Mouse (Mus musculus) spleen, adult 2 months (tissue): ENCODE measurements around the gene Isca2. TPM values are rescaled to one million over a fixed set of nuclear protein-coding genes. Genes with fewer than 3 reads are reported as not detected.

Source experiments
- DNase-seq, 2 experiments: peaks; one replicate each; pipeline versions ENCODE4 v3.0.0 to v3.0.0-alpha.2; 2012 to 2021; ENCODE audit warnings: low spot score in 2 of 2, low read depth in 1 of 2
- H3K27ac ChIP-seq: fragments of 200-500 bp; 2 replicates; pipeline ENCODE4 v1.5.1; 2012; ENCODE audit warnings: low read length, inconsistent platforms; ENCODE audit not compliant: insufficient read depth
- H3K27me3 ChIP-seq: fragments of 200-500 bp; 2 replicates; pipeline ENCODE4 v1.6.1; 2012; ENCODE audit warnings: mild to moderate bottlenecking, moderate library complexity, low read length, inconsistent platforms; ENCODE audit not compliant: control insufficient read depth, insufficient read depth
- H3K36me3 ChIP-seq: fragments of 200-500 bp; 2 replicates; pipeline ENCODE4 v1.6.1; 2012; ENCODE audit warnings: mild to moderate bottlenecking, low read length, inconsistent platforms; ENCODE audit not compliant: control insufficient read depth, insufficient read depth
- H3K4me1 ChIP-seq: fragments of 200-500 bp; 2 replicates; pipeline ENCODE4 v1.6.1; 2011; ENCODE audit warnings: inconsistent platforms; ENCODE audit not compliant: control insufficient read depth, insufficient read depth, insufficient read length
- H3K4me3 ChIP-seq: fragments of 200-500 bp; 2 replicates; pipeline ENCODE4 v1.5.1; 2011; ENCODE audit warnings: mild to moderate bottlenecking, inconsistent platforms; ENCODE audit not compliant: insufficient read depth, insufficient read length; ENCODE audit errors: extremely low read depth
- CTCF ChIP-seq: fragments of 200-500 bp; IDR thresholded peaks from 2 replicates; pipeline ENCODE4 v1.5.1; 2011; ENCODE audit warnings: mild to moderate bottlenecking, inconsistent platforms; ENCODE audit not compliant: insufficient read depth, insufficient read length, insufficient replicate concordance; ENCODE audit errors: extremely low read depth
- POLR2A ChIP-seq: fragments of 200-500 bp; IDR thresholded peaks from 2 replicates; pipeline ENCODE4 v1.6.1; 2011; ENCODE audit warnings: low read depth, low read length, inconsistent platforms
- WGBS: fragments of 180-500 bp; shearing (Covaris S2); methylation state at CpG from one replicate; pipeline ENCODE4 v1.1.7; 2018; 5-methylcytosine and 5-hydroxymethylcytosine counted together
- polyA plus RNA-seq: library from polyadenylated mRNA; depleted of rRNA; stranded (reverse); fragments of >200 nt; gene quantifications from 2 replicates; pipeline ENCODE4 v1.2.3, GENCODE M21; 2012

Isca2 gene
- polyA plus RNA-seq, 1 experiment = 28.8 TPM

DNA sequence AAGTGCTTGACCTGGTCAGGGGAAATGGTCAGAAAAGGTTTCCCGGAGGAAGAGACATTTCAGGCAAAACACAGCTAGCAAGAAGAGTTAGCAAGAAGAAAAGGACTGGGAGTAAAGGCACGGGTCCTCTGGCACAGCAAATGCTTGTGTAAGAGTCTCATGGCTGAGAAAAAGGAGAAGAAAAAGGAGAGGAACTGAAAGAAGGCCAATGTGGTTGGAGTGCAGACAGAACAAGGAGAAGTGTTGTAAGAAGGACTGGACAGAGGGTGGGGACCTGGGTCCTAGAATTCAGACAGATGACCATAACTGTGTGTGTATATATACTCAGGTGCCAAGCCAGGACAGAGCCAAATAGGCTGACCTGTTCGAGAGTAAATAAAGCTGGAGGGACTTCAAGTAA, 24.9 kb upstream of the Isca2 start:
- DNase-seq = no peak
- Histone ChIP-seq H3K4me1 (peaks cover 5% of the 10 kb centered on the region; the same call in 1 of the 2 replicates), H3K27me3 (no peaks in the 10 kb centered on the region), H3K4me3 (no peak overlapping the region), H3K36me3 (no peaks in the 10 kb centered on the region), H3K27ac (no peak overlapping the region)
- WGBS = 44% methylated on average over 3 of the region's 3 CpGs
- TF ChIP-seq POLR2A (no peak), CTCF (no peak)

DNA sequence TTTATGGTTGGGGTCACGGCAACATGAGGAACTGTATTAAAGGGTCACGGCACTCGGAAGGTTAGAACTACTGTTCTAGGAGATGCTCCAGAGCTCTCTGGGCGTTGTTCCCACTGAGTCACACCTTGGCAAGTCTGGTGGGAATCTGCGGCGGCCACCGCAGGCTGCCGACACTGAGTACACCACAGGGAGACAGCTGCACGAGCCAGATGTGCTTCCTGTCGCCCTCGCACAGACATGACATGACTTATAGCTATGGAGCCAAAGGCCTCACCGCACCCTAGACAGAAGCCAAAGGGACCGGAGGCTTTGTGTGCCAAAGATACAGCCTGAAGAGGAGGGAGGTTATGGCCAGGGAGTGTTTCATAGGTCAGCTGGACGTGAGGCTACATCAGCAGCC, 22.4 kb upstream of the Isca2 start:
- Histone ChIP-seq H3K27ac (no peak overlapping the region), H3K4me1 (peaks cover 5% of the 10 kb centered on the region; the same call in 1 of the 2 replicates), H3K36me3 (no peaks in the 10 kb centered on the region), H3K27me3 (no peaks in the 10 kb centered on the region), H3K4me3 (no peak overlapping the region)
- 20% methylated on average over 14 of the region's 14 CpGs for WGBS
- no peak for DNase-seq
- TF ChIP-seq POLR2A = no peak
- no peak for TF ChIP-seq CTCF

DNA sequence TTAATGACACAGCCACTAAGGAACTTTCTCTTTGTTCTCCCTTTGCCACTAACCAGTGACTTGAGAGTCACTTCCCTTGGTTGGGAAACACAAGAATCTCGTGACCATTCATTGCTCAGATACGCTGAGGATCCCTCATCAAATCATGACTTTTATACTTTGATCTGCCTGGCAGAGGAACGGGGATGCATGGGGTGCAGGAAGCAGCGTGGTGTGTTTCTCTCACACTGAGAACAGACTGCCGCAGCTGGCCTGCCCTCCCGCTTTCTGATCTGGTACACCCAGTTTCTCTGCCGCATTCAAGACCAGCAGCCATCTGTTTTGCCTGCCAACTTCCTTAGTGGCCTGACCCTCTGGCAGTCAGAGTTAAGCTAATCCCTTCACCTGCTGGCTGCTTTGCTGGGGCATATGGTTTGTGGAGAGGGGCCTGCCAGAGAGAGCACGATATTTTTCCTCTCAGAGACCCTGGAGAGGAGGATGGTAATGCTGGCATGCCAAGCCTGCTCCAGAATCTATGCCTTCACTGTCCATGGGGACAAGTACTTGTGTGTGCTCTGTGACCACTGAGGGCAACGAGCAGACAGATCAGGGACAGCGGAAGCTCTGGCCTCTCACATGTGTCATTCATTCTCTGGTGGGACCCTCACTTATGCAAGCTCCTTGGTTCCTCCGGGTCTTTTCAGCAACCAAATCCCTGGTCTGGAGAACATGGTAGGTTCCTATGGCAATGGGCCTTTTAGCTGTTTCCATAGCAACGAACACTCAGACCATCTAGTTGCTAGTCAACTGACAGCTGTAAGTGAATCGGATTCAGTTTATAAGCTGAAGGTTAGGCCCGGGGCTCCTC, 20.7 kb upstream of the Isca2 start:
- H3K4me3 ChIP-seq = no peak overlapping the region
- no peak for DNase-seq
- WGBS = 36% methylated on average over 14 of the region's 14 CpGs

DNA sequence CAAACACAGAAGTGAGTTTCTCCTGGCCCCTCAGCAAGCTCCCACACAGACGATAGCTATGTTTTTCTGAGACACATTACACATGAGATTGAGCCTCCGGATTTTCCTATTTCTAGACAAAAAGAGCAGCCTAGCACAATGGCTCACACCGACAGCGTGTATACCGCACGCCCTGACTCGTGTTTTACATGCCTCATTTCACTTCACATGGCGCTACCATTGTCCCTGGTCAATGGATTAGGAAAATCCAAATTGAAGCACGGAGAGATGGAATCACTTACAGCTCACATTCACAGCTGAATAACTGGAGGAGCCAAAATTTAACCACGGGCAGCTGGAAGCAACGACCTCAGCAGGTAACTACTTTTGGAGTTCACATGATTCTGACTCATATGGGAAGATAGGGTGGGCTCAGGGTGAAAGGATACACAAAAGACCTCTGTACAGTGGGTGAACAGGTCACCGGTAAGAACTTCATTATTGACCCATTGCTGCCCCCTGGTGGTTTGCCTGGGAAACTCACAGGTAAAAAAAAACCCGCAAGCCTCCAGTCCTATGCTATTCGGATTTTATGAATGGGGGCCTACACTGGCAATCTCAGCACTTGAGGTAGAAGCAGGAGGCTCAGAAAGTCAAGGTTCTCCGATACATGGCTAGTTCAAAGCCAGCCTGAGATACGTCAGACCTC, 17.9 kb upstream of the Isca2 start:
- Histone ChIP-seq H3K4me3 (no peak overlapping the region), H3K27me3 (no peaks in the 10 kb centered on the region), H3K27ac (no peak overlapping the region), H3K36me3 (peaks cover 13% of the 10 kb centered on the region), H3K4me1 (peaks cover 5% of the 10 kb centered on the region; the same call in 1 of the 2 replicates)
- DNase-seq = peak in 1 of 2 experiments; percentile 63
- WGBS = 72% methylated on average over 16 of the region's 16 CpGs
- no peak for TF ChIP-seq POLR2A
- TF ChIP-seq CTCF = peak; percentile 48; the same call in 1 of the 2 replicates

More for the DNA sequence above, 20.7 kb upstream of the Isca2 start:
- H3K27me3 ChIP-seq = no peaks in the 10 kb centered on the region
- H3K4me1 ChIP-seq = peaks cover 5% of the 10 kb centered on the region; the same call in 1 of the 2 replicates
- TF ChIP-seq CTCF (no peak), POLR2A (no peak)
- no peak overlapping the region for H3K27ac ChIP-seq
- peaks cover 8% of the 10 kb centered on the region for H3K36me3 ChIP-seq

DNA sequence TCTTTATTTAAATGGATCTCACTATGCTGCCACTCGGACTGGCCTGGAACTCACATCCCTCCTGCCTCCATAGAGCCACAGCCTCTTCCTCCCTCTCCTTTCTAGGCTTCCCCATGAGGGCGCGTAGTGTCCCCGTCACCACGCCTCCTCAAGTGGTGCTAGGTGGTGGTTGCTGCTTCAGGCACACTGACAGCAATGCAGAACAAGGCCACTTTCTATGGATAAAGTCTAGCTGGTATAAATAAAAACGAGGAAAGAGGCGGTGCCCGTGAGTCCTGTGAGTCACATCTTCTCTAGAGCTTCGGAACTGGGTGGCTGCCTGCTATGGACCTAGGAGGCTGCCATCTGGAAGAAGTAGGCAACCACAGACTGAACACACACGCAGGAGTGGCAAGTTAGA, 17.0 kb upstream of the Isca2 start:
- peaks cover 17% of the 10 kb centered on the region for H3K36me3 ChIP-seq
- H3K27ac ChIP-seq = no peak overlapping the region
- DNase-seq = no peak
- no peaks in the 10 kb centered on the region for H3K27me3 ChIP-seq
- 92% methylated on average over 10 of the region's 10 CpGs for WGBS
- no peak for TF ChIP-seq CTCF
- no peak for TF ChIP-seq POLR2A
- no peaks in the 10 kb centered on the region for H3K4me1 ChIP-seq
- H3K4me3 ChIP-seq = no peak overlapping the region

DNA sequence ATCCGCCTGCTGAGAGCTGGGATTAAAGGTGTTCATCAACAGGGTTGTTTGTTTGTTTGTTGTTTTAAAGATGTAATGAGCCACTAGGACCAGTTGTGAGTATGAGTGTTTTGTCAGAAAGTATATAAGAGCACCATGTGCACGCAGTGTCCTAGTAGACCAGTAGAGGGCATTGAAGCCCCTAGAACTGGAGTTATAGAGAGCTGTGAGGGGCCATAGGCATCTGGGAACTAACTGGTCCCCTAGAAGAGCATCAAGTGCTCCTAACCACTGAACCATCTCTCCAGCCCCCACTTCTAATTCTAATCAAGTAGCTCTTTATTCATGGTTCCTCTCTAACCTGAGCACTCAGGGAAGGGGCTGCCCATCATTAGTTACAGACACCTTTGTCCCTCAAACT, 14.0 kb upstream of the Isca2 start:
- H3K27me3 ChIP-seq = no peaks in the 10 kb centered on the region
- no peak overlapping the region for H3K27ac ChIP-seq
- no peak for TF ChIP-seq POLR2A
- TF ChIP-seq CTCF = peak; percentile 13; the same call in 1 of the 2 replicates
- peaks cover 20% of the 10 kb centered on the region for H3K36me3 ChIP-seq
- peaks cover 6% of the 10 kb centered on the region for H3K4me1 ChIP-seq
- H3K4me3 ChIP-seq = no peak overlapping the region
- no peak for DNase-seq
- WGBS = 86% methylated on average over 2 of the region's 2 CpGs

DNA sequence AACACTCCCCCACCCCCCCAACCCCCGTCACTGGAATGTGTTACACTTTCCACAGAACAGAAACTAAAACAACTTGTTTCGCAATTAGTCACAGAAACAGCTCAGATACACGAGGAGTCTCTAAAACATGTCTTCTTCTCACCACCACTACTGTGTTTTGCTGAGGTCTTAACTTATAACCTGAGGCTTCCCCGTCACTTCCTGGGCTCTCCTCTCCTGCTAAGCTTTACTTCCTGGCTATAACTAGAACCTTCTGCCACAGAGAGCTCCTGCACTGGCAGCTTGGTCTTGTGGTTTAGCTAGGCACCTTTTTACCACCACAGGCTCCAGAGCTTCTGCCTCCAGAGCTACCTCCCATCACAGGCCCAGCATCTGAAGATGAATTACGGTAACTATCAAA, 10.5 kb upstream of the Isca2 start:
- Histone ChIP-seq H3K36me3 (peaks cover 19% of the 10 kb centered on the region), H3K27me3 (no peaks in the 10 kb centered on the region), H3K27ac (peak overlapping the region; percentile 86), H3K4me1 (peaks cover 8% of the 10 kb centered on the region), H3K4me3 (no peak overlapping the region)
- WGBS = 39% methylated on average over 5 of the region's 5 CpGs
- peak; percentile 14 to 57 for DNase-seq
- TF ChIP-seq POLR2A = no peak
- no peak for TF ChIP-seq CTCF
